Mouse (Mus musculus): ENCODE results near the gene Iqsec1.

- no peak for TF ChIP-seq CTCF (IDR thresholded peaks at IDR 0.05; ENCODE audit: low read depth, low read length)
- no peak for TF ChIP-seq TAL1 (conservative IDR thresholded peaks at IDR 0.05; ENCODE audit: low read depth, low read length)
- TF ChIP-seq GATA1 (IDR thresholded peaks at IDR 0.05; ENCODE audit: borderline replicate concordance, low read length), result no peak
- no peak for TF ChIP-seq POLR2AphosphoS5 (IDR thresholded peaks at IDR 0.05; ENCODE audit: insufficient replicate concordance, low read depth, low read length)
These were observed 276.4 kb downstream of the Iqsec1 start for GRCm38 (mm10) chr6:90712063-90712462.
